Mouse (Mus musculus) adrenal gland, adult 18-20 months (tissue): Measurements from ENCODE around the gene Defb6. TPM values are rescaled to one million over a fixed set of nuclear protein-coding genes. Genes with fewer than 3 reads are reported as not detected.

Experiments used
- DNase-seq, 2 experiments: peaks; one replicate each; pipeline ENCODE4 v3.0.0; 2021 to 2022; ENCODE audit warnings: low spot score in 2 of 2
- long read RNA-seq, 2 experiments: library from polyadenylated mRNA; stranded (forward); transcript quantifications; one replicate each; pipeline ENCODE4 v2.0.0; 2021
- total RNA-seq, 2 experiments: library from RNA; stranded (reverse); gene quantifications; 1 replicate in 1 of 2; 2 replicates in 1 of 2; pipeline ENCODE4 v1.2.3; 2021

Gene Defb6
- total RNA-seq, result not detected
- long read RNA-seq, experiment 1, result 0 reads
- long read RNA-seq, experiment 2, result 0 reads

DNA sequence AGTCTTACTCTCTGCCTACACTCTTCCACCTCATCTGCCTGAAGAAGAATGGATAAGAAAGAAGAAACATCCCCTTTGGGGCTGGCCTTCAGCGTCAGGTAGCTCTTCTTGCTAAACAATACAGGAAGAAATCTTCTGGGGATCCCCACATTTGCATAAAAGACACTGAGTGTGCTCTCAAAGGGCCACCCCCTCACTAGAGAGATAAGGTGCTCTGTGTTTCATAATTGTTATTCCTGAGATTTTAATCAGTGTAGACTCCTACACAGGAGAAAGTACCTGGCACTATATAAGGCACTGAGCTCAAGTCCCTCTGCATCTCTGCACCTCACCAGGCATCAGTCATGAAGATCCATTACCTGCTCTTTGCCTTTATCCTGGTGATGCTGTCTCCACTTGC, at the start of gene Defb6:
Gene Defb6 (plus strand): TSS at position 318 of the 400 bp plus-strand sequence.
- no peak for DNase-seq

DNA sequence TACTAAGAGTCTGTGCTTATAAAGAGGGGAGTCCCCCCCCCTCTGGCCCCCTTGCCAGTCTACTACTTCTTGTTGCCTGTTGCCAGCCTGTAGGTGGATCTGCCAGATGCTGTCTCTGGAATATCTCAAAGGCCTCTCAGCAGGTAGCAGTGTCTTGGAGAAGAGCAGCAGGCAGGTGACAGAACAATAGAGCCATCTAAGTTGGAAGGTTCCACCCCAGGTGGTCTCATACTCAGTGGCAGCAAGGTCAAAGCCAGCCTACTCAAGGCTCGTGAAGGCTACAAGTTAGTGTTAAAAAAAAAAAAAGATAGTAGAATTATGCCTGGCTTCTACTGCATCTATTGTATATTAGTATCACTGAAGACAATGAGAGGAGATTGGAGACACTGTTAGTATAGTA, 12.8 kb downstream of the Defb6 start:
- no peak for DNase-seq

DNA sequence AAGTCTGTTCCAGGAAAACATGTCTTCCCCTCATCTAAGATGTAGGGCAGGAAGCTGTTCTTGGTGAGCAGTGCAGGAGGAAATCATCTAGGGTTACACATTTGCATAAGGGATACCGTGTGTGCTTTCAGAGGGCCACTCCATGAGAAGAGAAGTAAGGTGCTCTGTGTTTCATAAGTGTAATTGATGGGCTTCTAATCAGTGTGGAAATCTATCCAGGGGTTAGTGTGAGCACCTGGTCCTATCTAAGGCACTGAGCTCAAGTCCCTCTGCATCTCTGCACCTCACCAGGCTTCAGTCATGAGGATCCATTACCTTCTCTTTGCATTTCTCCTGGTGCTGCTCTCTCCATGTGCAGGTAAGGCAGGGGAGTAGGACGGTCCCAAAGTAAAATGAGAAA, 14.3 kb downstream of the Defb6 start, which contains the start of gene Defb46:
Gene Defb46 (plus strand): TSS at position 301 of the 400 bp plus-strand sequence.
- no peak for DNase-seq

DNA sequence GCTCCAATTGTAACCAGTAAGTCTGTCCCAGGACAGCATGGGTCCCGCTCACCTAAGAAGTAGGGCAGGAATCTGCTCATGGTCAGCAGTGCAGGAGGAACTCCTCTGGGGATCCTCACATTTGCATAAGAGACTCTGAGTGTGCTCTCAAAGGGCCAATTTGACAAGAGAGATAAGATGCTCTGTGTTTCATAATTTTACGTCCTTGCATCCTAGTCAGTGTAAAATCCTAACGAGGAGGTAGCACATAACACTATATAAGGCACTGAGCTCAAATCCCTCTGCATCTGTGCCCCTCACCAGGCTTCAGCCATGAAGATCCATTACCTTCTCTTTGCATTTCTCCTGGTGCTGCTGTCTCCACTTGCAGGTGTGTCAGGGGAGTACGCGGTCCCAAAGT, 22.0 kb downstream of the Defb6 start, which contains the start of gene Defb5:
Gene Defb5 (plus strand): TSS at position 301 of the 400 bp plus-strand sequence.
- no peak for DNase-seq

DNA sequence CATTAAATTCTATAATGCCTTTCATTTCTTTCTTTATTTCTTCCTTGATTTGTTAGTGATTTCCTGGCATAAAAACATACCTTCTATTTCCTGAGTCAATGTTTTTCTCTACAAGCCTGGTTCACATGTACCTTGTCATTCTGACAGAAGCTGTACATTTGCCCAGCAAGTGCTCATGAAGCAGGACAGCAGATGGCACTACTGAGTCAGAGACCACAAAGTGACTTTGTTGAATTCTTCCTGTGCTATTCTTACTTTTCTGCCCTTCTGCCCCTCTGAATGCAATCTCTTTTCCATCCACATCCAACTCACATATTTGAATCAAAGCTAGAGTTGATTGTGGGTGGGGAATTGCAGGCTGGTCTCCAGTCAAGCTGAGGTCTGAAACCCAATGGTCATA, 32.9 kb downstream of the Defb6 start:
- no peak for DNase-seq

DNA sequence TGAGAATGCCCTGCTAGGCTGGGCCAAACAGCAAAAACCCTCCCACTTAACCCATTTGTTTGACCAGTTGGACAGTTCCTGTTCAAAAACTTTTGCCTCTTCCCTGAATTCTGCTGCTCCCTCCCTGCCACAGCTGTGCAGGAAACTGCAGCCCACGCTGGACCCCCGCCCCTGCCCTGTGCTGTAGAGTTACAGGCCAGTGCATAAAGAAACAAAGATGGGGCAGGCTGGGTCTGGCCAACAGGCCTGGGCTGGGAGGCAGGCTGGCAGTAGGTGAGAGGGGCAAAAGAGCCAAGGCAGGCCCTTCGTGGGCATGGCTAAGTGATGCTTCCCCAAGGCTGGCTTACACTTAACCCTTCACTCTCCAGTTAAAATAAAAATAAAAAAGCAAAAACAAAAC, 34.4 kb downstream of the Defb6 start:
- DNase-seq, result no peak

Other genes with a start within 250 kb of the Defb6 start
- gene Defb40, start 247.2 kb upstream of the Defb6 start, total RNA-seq, result not detected
- gene Defb37, start 234.4 kb upstream of the Defb6 start, total RNA-seq, result not detected
- gene Defb38, start 198.9 kb upstream of the Defb6 start, total RNA-seq, result not detected
- 1 to 10 TPM in 1 of 2 experiments, not detected in 1; 2.4 TPM for gene Defb39, start 160.7 kb upstream of the Defb6 start, total RNA-seq
- not detected for gene Defb12, start 110.6 kb upstream of the Defb6 start, total RNA-seq
- gene Defb34, start 101.7 kb upstream of the Defb6 start, total RNA-seq, result not detected
- gene Gm45826, start 84.7 kb upstream of the Defb6 start, total RNA-seq, result not detected
- not detected for gene Defb14, start 31.1 kb upstream of the Defb6 start, total RNA-seq
- gene Defb4, start 26.8 kb upstream of the Defb6 start, total RNA-seq, result not detected
- not detected for gene Defb46, start 14.4 kb downstream of the Defb6 start, total RNA-seq
- not detected for gene Defb5, start 22.1 kb downstream of the Defb6 start, total RNA-seq
- not detected for gene Defb3, start 67.9 kb downstream of the Defb6 start, total RNA-seq
- gene Defb8, start 222.1 kb downstream of the Defb6 start, total RNA-seq, result not detected